Mouse (Mus musculus) CH12.LX (cell line): ENCODE measurements around the gene Zp3. TPM values are rescaled to one million over a fixed set of nuclear protein-coding genes. Genes with fewer than 3 reads are reported as not detected.

Experiments
- DNase-seq: peaks from one replicate; pipeline ENCODE4 v3.0.0-alpha.2; 2013; ENCODE audit errors: extremely low read depth
- H3K27ac ChIP-seq: 2 replicates; pipeline ENCODE4 v1.5.1; 2012; ENCODE audit warnings: low read depth, mild to moderate bottlenecking, control low read depth, moderate library complexity; ENCODE audit not compliant: insufficient read depth
- H3K27me3 ChIP-seq: replicated peaks from 2 replicates; pipeline ENCODE3; 2012; ENCODE audit warnings: inconsistent platforms
- H3K36me3 ChIP-seq, 2 experiments: replicated peaks in 1 of 2; 2 replicates each; pipeline versions ENCODE3 to v1.6.1; 2012; ENCODE audit warnings: inconsistent platforms in 1 of 2, low read length in 1 of 2, mild to moderate bottlenecking in 1 of 2, mixed read lengths in 1 of 2, moderate library complexity in 1 of 2; ENCODE audit not compliant: control insufficient read depth in 1 of 2, insufficient read depth in 1 of 2
- H3K4me1 ChIP-seq, 2 experiments: 2 replicates each; pipeline ENCODE4 v1.6.1; 2012; ENCODE audit warnings: inconsistent platforms in 1 of 2, moderate library complexity in 1 of 2; ENCODE audit not compliant: insufficient read depth in 2 of 2, control insufficient read depth in 1 of 2
- H3K4me2 ChIP-seq: 2 replicates; pipeline ENCODE4 v1.6.1; 2012; ENCODE audit warnings: low read depth, mild to moderate bottlenecking, control low read depth; ENCODE audit not compliant: poor library complexity, insufficient read depth, severe bottlenecking
- H3K4me3 ChIP-seq, 3 experiments: fragments of 150-350 bp in 1 of 3; sonication (generic) in 1 of 3; replicated peaks in 1 of 3; 2 replicates each; pipeline versions ENCODE3 to v1.5.1; 2011 to 2012; ENCODE audit warnings: low read depth in 2 of 3, low read length in 2 of 3, mild to moderate bottlenecking in 2 of 3, moderate library complexity in 2 of 3, control low read depth in 1 of 3, improper control_type of control experiment in 1 of 3, inconsistent platforms in 1 of 3, mixed read lengths in 1 of 3; ENCODE audit not compliant: poor library complexity in 1 of 3
- H3K79me2 ChIP-seq: replicated peaks from 2 replicates; pipeline ENCODE4 v1.6.1; 2012; ENCODE audit warnings: mild to moderate bottlenecking, moderate library complexity; ENCODE audit not compliant: control insufficient read depth, poor library complexity, insufficient read depth, severe bottlenecking; ENCODE audit errors: extremely low read depth
- H3K9ac ChIP-seq: 2 replicates; pipeline ENCODE4 v1.6.1; 2012; ENCODE audit warnings: low read depth, mild to moderate bottlenecking, control low read depth, moderate library complexity; ENCODE audit not compliant: insufficient read depth
- H3K9me3 ChIP-seq: replicated peaks from 2 replicates; pipeline ENCODE3; 2012; ENCODE audit warnings: low read length, inconsistent platforms, mixed read lengths
- CHD1 ChIP-seq: IDR thresholded peaks from 2 replicates; pipeline ENCODE4 v1.6.1; 2012; ENCODE audit warnings: low read depth, low read length, improper control_type of control experiment, inconsistent platforms
- CHD2 ChIP-seq: IDR thresholded peaks from 2 replicates; pipeline ENCODE4 v1.6.1; 2011; ENCODE audit warnings: low read length, improper control_type of control experiment
- E2F4 ChIP-seq: IDR thresholded peaks from 2 replicates; pipeline ENCODE4 v1.6.1; 2011; ENCODE audit warnings: low read depth, low read length, improper control_type of control experiment; ENCODE audit not compliant: insufficient replicate concordance
- ELF1 ChIP-seq: IDR thresholded peaks from 2 replicates; pipeline ENCODE4 v1.6.1; 2014; ENCODE audit warnings: low read depth, mild to moderate bottlenecking, inconsistent platforms, low read length, improper control_type of control experiment
- EP300 ChIP-seq: IDR thresholded peaks from 2 replicates; pipeline ENCODE4 v1.6.1; 2011; ENCODE audit warnings: low read length, improper control_type of control experiment
- ETS1 ChIP-seq: conservative IDR thresholded peaks from 2 replicates; pipeline ENCODE4 v1.6.1; 2012; ENCODE audit warnings: low read depth, mild to moderate bottlenecking, inconsistent platforms, low read length, improper control_type of control experiment, moderate library complexity
- JUN ChIP-seq: IDR thresholded peaks from 2 replicates; pipeline ENCODE4 v1.6.1; 2011; ENCODE audit warnings: low read depth, mild to moderate bottlenecking, low read length, improper control_type of control experiment, moderate library complexity; ENCODE audit not compliant: insufficient read depth
- KAT2A ChIP-seq: IDR thresholded peaks from 2 replicates; pipeline ENCODE4 v1.6.1; 2012; ENCODE audit warnings: low read length, improper control_type of control experiment, inconsistent platforms; ENCODE audit not compliant: insufficient replicate concordance
- MAZ ChIP-seq: IDR thresholded peaks from 2 replicates; pipeline ENCODE4 v1.6.1; 2012; ENCODE audit warnings: low read depth, mild to moderate bottlenecking, inconsistent platforms, low read length, improper control_type of control experiment, moderate library complexity
- MXI1 ChIP-seq: IDR thresholded peaks from 2 replicates; pipeline ENCODE4 v1.6.1; 2011; ENCODE audit warnings: mild to moderate bottlenecking, low read depth, low read length, improper control_type of control experiment
- MYC ChIP-seq: IDR thresholded peaks from 2 replicates; pipeline ENCODE4 v1.6.1; 2011; ENCODE audit warnings: low read depth, mild to moderate bottlenecking, improper control_type of control experiment, low read length
- POLR2A ChIP-seq: IDR thresholded peaks from 2 replicates; pipeline ENCODE4 v1.6.1; 2011; ENCODE audit warnings: low read depth, mild to moderate bottlenecking, improper control_type of control experiment, low read length
- RAD21 ChIP-seq: IDR thresholded peaks from 2 replicates; pipeline ENCODE4 v1.6.1; 2011; ENCODE audit warnings: low read depth, mild to moderate bottlenecking, low read length, improper control_type of control experiment, moderate library complexity
- SMC3 ChIP-seq: IDR thresholded peaks from 2 replicates; pipeline ENCODE4 v1.6.1; 2011; ENCODE audit warnings: low read depth, low read length, improper control_type of control experiment
- TBP ChIP-seq: conservative IDR thresholded peaks from 2 replicates; pipeline ENCODE4 v1.6.1; 2011; ENCODE audit warnings: low read depth, low read length, improper control_type of control experiment
- TCF12 ChIP-seq: IDR thresholded peaks from 2 replicates; pipeline ENCODE4 v1.6.1; 2014; ENCODE audit warnings: low read depth, mild to moderate bottlenecking, inconsistent platforms, low read length, improper control_type of control experiment
- UBTF ChIP-seq: IDR thresholded peaks from 2 replicates; pipeline ENCODE4 v1.6.1; 2012; ENCODE audit warnings: low read depth, mild to moderate bottlenecking, inconsistent platforms, low read length, improper control_type of control experiment, moderate library complexity
- USF1 ChIP-seq: IDR thresholded peaks from 2 replicates; pipeline ENCODE4 v1.6.1; 2014; ENCODE audit warnings: low read depth, mild to moderate bottlenecking, inconsistent platforms, low read length, improper control_type of control experiment
- USF2 ChIP-seq: conservative IDR thresholded peaks from 2 replicates; pipeline ENCODE4 v1.6.1; 2011; ENCODE audit warnings: low read depth, low read length, improper control_type of control experiment
- dilution Hi-C: fragments of 300-500 bp; cut with MboI; formaldehyde crosslinking; loops from 2 replicates; pipeline ENCODE4 v1.14.3; 2020; ENCODE audit warnings: low sequenced_read_pairs; ENCODE audit not compliant: extremely low pct_unique_long_range_greater_than_20kb, extremely low pct_ligation_motif_present
- in situ Hi-C: fragments of 300-500 bp; cut with MboI; formaldehyde crosslinking; loops from 3 replicates; pipeline ENCODE4 v1.14.3; 2019; ENCODE audit warnings: low sequenced_read_pairs, low pct_ligation_motif_present, low pct_unique_long_range_greater_than_20kb, mixed read lengths
- polyA plus RNA-seq: library from polyadenylated mRNA; unstranded; fragments of >175 nt; gene quantifications from 2 replicates; pipeline ENCODE4 v1.2.1, GENCODE M21; 2012; ENCODE audit warnings: low read depth; ENCODE audit not compliant: insufficient read length
- total RNA-seq, 2 experiments: library from RNA; depleted of rRNA; stranded (reverse); fragments of 300-350 nt in 1 of 2; fragments of >200 nt in 1 of 2; gene quantifications; 2 replicates each; pipeline ENCODE4 v1.2.3; 2012 to 2014

Zp3 gene
- total and polyA plus RNA-seq, 3 experiments, result 0.13 TPM; not detected in 2

DNA sequence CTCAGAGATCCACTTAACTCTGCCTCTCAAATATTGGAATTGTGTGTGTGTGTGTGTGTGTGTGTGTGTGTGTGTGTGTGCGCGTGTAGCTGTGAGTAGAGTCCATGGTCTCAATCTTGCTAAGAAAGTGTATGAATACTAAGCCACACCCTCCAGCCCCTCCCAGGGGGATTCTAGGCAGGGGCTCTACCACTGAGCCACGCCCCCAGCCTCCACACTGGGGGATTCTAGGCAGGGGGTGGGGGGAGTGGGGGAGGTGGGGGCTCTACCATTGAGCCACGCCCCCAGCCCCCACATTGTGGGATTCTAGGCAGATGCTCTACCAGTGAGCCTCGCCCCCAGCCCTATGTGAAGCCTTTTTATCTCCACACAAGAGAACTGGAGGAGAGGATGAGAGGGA is 33.3 kb upstream of the Zp3 start:
- Histone ChIP-seq H3K27ac (no peak overlapping the region), H3K4me1 (peaks cover 6 to 13% of the 10 kb centered on the region in 2 experiments), H3K36me3 (no peaks in the 10 kb centered on the region), H3K9me3 (peaks cover 3% of the 10 kb centered on the region), H3K79me2 (no peaks in the 10 kb centered on the region), H3K4me2 (no peak overlapping the region), H3K9ac (no peak overlapping the region), H3K4me3 (no peak overlapping the region), H3K27me3 (peaks cover 1% of the 10 kb centered on the region)
- dilution Hi-C loops, result no loop called here
- no peak for TF ChIP-seq EP300
- TF ChIP-seq MXI1, result no peak
- no peak for TF ChIP-seq TBP
- TF ChIP-seq SMC3, result no peak
- TF ChIP-seq JUN, result no peak
- no peak for TF ChIP-seq UBTF
- no peak for TF ChIP-seq KAT2A
- TF ChIP-seq RAD21, result no peak
- no peak for TF ChIP-seq CHD1
- no peak for TF ChIP-seq ETS1
- no peak for TF ChIP-seq TCF12
- no peak for TF ChIP-seq POLR2A
- TF ChIP-seq USF1, result no peak
- TF ChIP-seq ELF1, result no peak
- no peak for TF ChIP-seq MYC
- no peak for TF ChIP-seq E2F4
- TF ChIP-seq CHD2, result no peak
- TF ChIP-seq MAZ, result no peak
- in situ Hi-C loops, result no loop called here
- no peak for DNase-seq

DNA sequence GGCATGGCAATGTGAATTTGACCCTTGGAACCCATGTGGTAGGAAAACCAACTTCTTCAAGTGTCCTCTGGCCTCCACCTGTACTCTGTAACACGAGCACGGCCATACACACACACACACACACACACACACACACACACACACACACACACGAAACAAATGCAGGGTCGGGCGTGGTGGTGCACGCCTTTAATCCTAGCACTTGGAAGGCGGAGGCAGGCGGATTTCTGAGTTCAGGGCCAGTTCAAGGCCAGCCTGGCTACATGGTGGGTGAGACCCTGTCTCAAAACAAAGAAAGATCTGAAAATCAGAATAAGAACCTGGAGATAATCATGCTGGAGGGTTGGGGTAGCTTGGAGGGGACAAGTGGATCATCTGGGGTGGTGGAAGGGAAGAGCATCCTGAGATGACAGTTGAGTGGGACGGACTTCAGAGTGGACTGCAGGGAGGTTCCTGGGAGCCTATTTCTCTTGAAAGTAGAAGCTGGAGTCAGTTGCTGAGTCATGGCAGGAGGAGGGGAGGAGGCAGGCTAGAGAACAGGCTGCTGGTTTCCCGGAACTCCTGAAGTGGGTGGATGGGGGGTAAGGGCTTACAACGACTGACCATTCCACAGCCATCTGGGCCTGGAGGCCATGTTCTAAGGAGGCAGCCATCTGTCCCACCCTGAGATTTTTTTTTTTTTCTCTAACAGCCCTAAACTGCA is 29.0 kb upstream of the Zp3 start:
- no peak for DNase-seq
- TF ChIP-seq USF2, result no peak
- H3K4me1 ChIP-seq, result peaks cover 4 to 11% of the 10 kb centered on the region in 2 experiments
- dilution Hi-C loops, result no loop called here
- H3K27me3 ChIP-seq, result no peaks in the 10 kb centered on the region
- in situ Hi-C loops, result no loop called here
- H3K9ac ChIP-seq, result no peak overlapping the region
- no peak overlapping the region for H3K4me2 ChIP-seq
- no peaks in the 10 kb centered on the region for H3K79me2 ChIP-seq
- no peak overlapping the region for H3K27ac ChIP-seq
- H3K4me3 ChIP-seq, result no peak overlapping the region
- no peaks in the 10 kb centered on the region for H3K9me3 ChIP-seq
- H3K36me3 ChIP-seq, result no peaks in the 10 kb centered on the region
